Mouse (Mus musculus): ENCODE data around the gene Camta1.

The Camta1 gene

DNA sequence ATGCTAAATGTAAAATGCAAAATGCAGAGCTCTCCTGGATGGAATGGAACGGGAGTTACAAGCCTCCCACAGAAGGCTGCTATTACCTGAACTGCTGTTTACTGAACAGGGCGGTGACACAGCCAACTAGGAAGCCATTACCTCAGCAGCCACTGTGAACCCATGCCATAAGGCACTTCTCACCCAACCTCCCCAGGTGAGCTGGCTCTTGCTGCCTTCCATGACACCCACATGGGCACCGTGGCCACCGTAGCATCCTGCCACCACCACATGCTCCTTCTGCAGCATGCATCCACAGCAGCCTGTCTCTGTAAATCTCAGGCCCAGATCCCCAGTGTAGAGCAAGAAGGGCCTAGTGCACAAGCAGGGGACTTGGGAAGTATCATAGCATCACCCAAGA lies 438.8 kb downstream of the Camta1 start:
- no peak for DNase-seq

GRCm38 (mm10) chr4:151422361-151422760 lies 439.3 kb downstream of the Camta1 start:
- DNase-seq, result no peak

GRCm38 (mm10) chr4:151418344-151418875 lies 443.3 kb downstream of the Camta1 start:
- DNase-seq, result no peak

- no peak for DNase-seq
Measured at GRCm38 (mm10) chr4:151415812-151416211, 445.9 kb downstream of the Camta1 start.

GRCm38 (mm10) chr4:151415376-151415775 lies 446.3 kb downstream of the Camta1 start:
- no peak for DNase-seq

DNA sequence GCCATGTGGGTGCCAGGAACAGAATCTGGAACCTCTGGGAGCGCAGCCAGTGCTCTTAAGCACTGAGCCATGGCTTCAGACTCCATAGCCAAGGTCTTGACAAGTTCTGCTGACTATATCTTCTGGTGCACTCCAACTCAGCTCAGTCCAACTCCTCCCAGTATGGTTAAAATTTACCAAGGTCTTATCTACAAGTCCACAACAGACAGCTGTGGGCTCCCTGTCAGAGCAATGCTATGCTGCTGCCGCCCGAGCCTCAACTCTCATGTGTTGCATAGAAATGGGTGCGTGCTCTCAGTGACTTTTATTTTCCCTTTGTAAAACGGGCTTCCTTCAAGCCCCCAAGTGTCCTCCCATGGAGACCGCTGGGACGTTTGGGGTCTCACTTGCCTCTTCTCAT lies 446.7 kb downstream of the Camta1 start:
- no peak for DNase-seq

DNA sequence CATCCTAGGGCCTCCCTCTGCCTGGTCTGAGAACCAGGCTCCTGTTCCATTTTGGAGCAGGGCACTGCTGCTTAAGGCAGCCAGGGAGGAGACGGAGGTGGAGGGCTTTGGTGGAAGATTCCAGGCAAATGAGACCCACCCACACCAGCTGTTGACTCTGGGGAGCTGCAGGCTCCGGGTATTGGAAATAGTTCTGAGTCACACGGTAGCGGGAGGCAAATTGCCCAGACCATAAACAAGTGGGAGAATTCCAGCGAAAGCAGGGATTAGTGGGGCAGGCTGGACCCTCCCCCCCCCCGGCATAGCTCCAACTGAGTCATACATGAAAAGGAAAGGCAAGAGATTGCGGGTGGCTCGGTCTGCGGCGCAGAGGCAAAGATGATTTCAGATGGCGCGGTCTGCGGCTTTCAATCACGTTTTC lies 450.0 kb downstream of the Camta1 start:
- peak; percentile 21 for DNase-seq

GRCm38 (mm10) chr4:151411016-151411415 lies 450.7 kb downstream of the Camta1 start:
- DNase-seq, result no peak

- no peak for DNase-seq
Measured at GRCm38 (mm10) chr4:151409291-151409690, 452.4 kb downstream of the Camta1 start.

DNA sequence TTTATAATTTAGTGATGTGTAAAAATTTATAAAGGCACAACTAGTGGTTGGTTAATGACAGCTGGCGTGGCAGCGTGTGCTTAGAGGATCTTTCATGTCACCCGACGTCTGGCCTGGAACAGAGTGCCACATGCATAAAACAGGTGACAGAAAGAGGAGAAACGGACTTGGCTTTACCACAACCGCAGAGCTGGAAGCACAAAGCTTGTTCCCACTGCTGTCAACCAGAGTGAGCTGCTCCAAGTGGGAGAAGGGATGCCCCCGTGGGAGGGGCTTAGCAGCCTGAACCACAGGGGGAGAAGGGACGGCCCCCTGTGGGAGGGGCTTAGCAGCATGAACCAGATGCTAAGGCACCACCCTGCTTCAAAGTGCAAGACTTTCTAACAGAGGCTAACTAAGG lies 452.9 kb downstream of the Camta1 start:
- DNase-seq, result peak; percentile 16

- DNase-seq, result no peak
Measured at GRCm38 (mm10) chr4:151408246-151408645, 453.4 kb downstream of the Camta1 start.

DNA sequence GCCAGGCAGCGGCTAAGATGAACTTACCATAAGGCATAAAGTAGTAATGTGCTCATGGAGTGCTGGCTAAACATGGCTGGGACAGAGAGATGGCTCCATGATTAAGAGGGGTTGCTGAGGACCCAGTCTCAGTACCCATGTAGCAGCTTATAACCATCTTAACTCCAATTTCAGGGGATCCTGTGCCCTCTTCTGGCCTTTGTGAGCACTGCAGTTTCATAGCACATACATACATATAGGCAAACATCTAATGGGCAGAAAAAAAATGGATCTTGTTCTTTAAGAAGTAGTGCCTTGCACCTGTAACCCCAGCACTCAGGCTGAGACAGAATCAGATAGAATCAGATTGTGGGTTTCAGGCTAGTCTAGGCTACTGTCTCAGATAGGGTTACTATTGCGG lies 454.5 kb downstream of the Camta1 start:
- no peak for DNase-seq

GRCm38 (mm10) chr4:151404581-151405256 lies 457.0 kb downstream of the Camta1 start:
- DNase-seq, result peak; percentile 46

DNA sequence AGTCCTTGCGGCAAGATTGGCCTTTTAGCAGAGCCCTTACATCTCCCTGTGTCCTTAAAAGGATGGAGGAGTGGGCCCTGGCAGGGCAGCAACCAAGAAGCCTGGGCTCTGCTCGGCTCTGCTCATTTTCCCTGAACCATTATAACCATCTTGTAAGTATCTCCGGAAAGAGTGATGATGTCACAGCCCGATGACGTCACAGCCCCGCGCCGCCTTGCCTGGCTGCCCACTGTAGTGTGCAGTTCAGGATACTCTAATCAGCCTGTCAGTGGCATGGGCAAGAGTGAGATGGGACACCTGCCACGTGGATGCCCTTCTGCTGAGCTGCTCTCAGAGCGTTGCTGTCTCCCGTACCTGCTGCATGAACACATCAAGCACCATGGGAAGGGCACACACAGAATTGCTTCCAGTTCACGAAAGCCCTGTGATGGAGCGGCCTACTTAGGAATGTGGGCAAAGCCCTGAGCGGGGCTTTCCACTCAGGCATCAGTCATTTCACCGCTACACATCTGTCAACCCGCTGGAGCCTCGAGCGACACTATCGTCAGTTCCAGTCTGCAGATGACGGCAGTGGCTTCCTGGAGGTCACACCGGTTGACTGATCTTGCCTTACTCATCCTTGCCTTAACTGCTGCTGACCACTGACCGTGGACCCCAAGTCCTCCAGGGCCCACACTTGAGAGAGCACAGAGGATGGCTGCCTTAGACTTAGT lies 459.8 kb downstream of the Camta1 start:
- peak; percentile 15 for DNase-seq

DNA sequence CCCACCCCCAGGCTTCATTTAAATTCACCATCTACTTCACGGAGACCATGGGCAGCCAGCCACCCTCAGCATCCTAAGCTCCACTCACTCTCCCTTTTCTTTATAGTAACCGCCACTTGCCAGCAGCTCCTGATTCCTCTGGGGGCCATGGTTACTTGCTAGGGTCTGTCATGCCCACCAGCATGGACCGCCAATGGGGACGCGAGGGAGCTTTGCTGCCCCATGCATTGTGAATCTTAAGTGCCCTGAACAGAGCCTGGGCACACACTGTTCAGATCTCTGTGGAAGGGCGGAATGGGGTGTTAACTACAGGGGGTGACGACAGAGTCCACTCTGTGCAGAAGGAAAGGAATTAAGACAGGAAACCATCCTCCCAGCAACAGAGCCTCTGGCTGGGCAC lies 465.1 kb downstream of the Camta1 start:
- no peak for DNase-seq

- DNase-seq, result no peak
Measured at GRCm38 (mm10) chr4:151389345-151389744, 472.3 kb downstream of the Camta1 start.

DNA sequence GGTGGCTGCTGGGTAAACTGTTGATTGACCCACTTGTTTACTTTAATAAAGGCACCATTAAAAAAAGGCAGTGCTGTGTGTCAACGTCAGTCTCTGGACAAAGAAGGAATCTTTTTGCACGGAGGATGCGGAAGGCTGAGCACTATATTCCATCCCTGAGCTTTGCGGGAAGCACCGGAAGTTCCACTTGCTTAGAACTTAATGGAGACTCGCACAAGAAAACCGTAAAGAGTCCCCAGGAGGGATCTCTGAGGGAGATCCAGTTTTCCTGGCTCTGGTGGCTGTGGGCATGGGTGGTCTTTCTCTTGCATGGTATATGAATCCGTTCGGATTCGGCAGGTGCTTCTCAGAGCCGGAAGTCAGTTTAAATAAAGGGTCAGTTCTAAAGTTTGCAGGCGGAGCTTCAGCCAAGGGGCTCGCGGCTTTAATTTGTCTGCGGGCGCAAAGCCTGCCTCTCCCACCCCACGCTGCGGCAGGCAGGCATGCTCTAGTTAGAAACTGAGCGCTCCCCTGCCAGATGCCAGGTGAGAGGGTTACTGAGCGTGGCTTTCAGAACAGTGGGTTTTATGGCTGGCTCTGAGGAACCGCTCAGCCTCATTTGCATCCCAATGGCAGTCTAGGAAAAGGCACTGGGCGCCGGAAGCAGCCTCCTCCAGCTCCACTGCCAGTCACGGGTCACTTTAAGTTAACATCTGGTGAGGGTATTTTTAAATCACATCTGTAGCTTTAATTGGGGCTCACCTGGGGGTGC lies 474.8 kb downstream of the Camta1 start:
- DNase-seq, result peak; percentile 51

- DNase-seq, result no peak
Measured at GRCm38 (mm10) chr4:151385985-151386700, 475.5 kb downstream of the Camta1 start.

GRCm38 (mm10) chr4:151377731-151378130 lies 483.9 kb downstream of the Camta1 start:
- DNase-seq, result no peak

DNA sequence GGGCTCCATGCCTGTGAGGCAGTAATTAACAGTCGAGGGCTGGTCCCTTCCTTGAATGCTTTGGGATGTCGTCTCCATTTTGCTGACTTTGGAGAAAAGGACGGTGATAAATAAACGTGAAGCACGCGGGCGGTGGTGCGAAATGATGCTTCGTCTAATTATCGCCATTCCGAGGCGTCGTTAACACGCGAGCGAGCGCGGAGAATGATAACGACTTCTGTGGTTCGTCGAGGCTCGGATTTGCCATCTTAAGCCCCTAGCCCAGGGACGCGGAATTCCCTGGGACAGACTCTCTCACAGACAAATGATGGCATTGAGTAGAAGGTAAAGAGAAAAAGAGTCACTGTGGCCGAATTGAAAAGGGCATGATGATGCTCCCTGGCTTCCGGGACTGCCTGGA lies 485.4 kb downstream of the Camta1 start:
- DNase-seq, result no peak

GRCm38 (mm10) chr4:151372855-151373566 lies 488.7 kb downstream of the Camta1 start:
- DNase-seq, result no peak

- peak; percentile 36 for DNase-seq
Measured at GRCm38 (mm10) chr4:151366941-151367545, 494.6 kb downstream of the Camta1 start.
